Mouse (Mus musculus) embryonic fibroblast, embryonic 13.5 days (primary cell): ENCODE data around the gene Vac14.

Experiments used
- CTCF ChIP-seq: IDR thresholded peaks from 2 replicates; pipeline ENCODE4 v1.5.1; 2011; ENCODE audit warnings: mild to moderate bottlenecking, control low read depth, low read length, moderate library complexity, borderline replicate concordance; ENCODE audit not compliant: insufficient read depth
- POLR2A ChIP-seq: IDR thresholded peaks from 2 replicates; pipeline ENCODE4 v1.6.1; 2011; ENCODE audit warnings: low read depth, mild to moderate bottlenecking, control low read depth, low read length, moderate library complexity

DNA sequence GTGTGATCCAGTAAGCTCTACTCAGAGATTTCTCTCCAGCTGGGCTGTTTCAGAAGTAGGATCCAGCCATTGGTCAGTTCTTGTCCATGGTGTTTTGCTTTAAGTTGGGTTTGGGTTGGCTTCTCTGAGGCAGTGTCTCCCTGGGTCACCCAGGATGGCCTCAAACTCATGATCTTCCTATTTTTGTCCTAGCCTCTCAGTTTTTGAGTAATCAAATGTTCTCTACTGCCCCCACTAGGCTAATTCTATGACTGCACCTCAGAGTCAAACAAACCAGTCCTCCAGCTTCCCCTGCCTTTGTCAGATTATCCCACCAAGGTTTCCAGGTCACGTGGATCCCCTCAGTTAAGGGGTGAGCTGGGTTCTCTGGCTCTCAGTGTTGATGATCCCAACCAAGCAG lies 13.8 kb upstream of the Vac14 start:
- TF ChIP-seq CTCF (no peak), POLR2A (no peak)
